Mouse (Mus musculus) neural tube, embryonic 12.5 days (tissue): Measurements from ENCODE around the gene Cfl1. TPM values are rescaled to one million over a fixed set of nuclear protein-coding genes. Genes with fewer than 3 reads are reported as not detected.

Source experiments
- ATAC-seq: fragments of 200-750 bp; cut with Nextera tagmentation; 2 replicates; pipeline ENCODE4 v1.8.0; 2017; ENCODE audit warnings: low read depth, mild to moderate bottlenecking, moderate TSS enrichment, moderate library complexity; ENCODE audit not compliant: low FRiP score
- H3K27ac ChIP-seq: fragments of 300-500 bp; sonication (generic); 2 replicates; pipeline ENCODE4 v1.5.1; 2016
- H3K27me3 ChIP-seq: fragments of 300-500 bp; sonication (generic); replicated peaks from 2 replicates; pipeline ENCODE4 v1.6.1; 2016; ENCODE audit warnings: mild to moderate bottlenecking
- H3K36me3 ChIP-seq: fragments of 300-500 bp; sonication (generic); 2 replicates; pipeline ENCODE4 v1.6.1; 2016; ENCODE audit warnings: mild to moderate bottlenecking
- H3K4me1 ChIP-seq: fragments of 300-500 bp; sonication (generic); 2 replicates; pipeline ENCODE4 v1.6.1; 2016
- H3K4me2 ChIP-seq: fragments of 300-500 bp; sonication (generic); replicated peaks from 2 replicates; pipeline ENCODE4 v1.6.1; 2016; ENCODE audit warnings: mild to moderate bottlenecking
- H3K4me3 ChIP-seq: fragments of 300-500 bp; sonication (generic); 2 replicates; pipeline ENCODE4 v1.5.1; 2016
- H3K9ac ChIP-seq: fragments of 300-500 bp; sonication (generic); 2 replicates; pipeline ENCODE4 v1.6.1; 2016; ENCODE audit warnings: mild to moderate bottlenecking
- H3K9me3 ChIP-seq: fragments of 300-500 bp; sonication (generic); 2 replicates; pipeline ENCODE4 v1.6.1; 2016; ENCODE audit warnings: mild to moderate bottlenecking
- WGBS: fragments of 180-500 bp; shearing (Covaris S2); methylation state at CpG from one replicate; pipeline ENCODE4 v1.1.7; 2016; 5-methylcytosine and 5-hydroxymethylcytosine counted together
- polyA plus RNA-seq: library from polyadenylated mRNA; unstranded; fragments of >200 nt; fragmentation: Nextera tagmentation; extraction: Ambion mirVana; gene quantifications from 2 replicates; pipeline ENCODE4 v1.2.1, GENCODE M21; 2016

The Cfl1 gene
- polyA plus RNA-seq, 1 experiment from 2014 or later: 3,361 TPM

- Histone ChIP-seq H3K4me3 (no peak overlapping the region), H3K36me3 (peaks cover 61% of the 10 kb centered on the region), H3K9ac (no peak overlapping the region), H3K4me1 (peaks cover 13% of the 10 kb centered on the region), H3K27ac (no peak overlapping the region), H3K27me3 (no peaks in the 10 kb centered on the region), H3K9me3 (no peaks in the 10 kb centered on the region), H3K4me2 (no peak overlapping the region)
- WGBS: 83% methylated on average over 12 of the region's 12 CpGs
- ATAC-seq: no peak
Observed at GRCm38 (mm10) chr19:5495353-5496051, 5.2 kb downstream of the Cfl1 start.

GRCm38 (mm10) chr19:5496052-5496370 is 5.8 kb downstream of the Cfl1 start:
- Histone ChIP-seq H3K4me3 (no peak overlapping the region), H3K27me3 (no peaks in the 10 kb centered on the region), H3K4me1 (peaks cover 13% of the 10 kb centered on the region), H3K27ac (no peak overlapping the region), H3K9ac (no peak overlapping the region), H3K9me3 (no peaks in the 10 kb centered on the region), H3K4me2 (no peak overlapping the region), H3K36me3 (peaks cover 61% of the 10 kb centered on the region)
- WGBS: 85% methylated on average over 16 of the region's 16 CpGs
- ATAC-seq: no peak

GRCm38 (mm10) chr19:5500330-5500875 is 10.1 kb downstream of the Cfl1 start:
- Histone ChIP-seq H3K36me3 (peaks cover 30% of the 10 kb centered on the region), H3K27ac (no peak overlapping the region), H3K4me1 (no peaks in the 10 kb centered on the region), H3K27me3 (no peaks in the 10 kb centered on the region), H3K4me3 (no peak overlapping the region), H3K9me3 (no peaks in the 10 kb centered on the region), H3K9ac (no peak overlapping the region), H3K4me2 (no peak overlapping the region)
- 92% methylated on average over 2 of the region's 2 CpGs for WGBS
- ATAC-seq: no peak

GRCm38 (mm10) chr19:5503687-5504086 is 13.4 kb downstream of the Cfl1 start, which contains the start of gene 1700020D05Rik:
Gene 1700020D05Rik (minus strand): TSS chr19:5503787.
- H3K4me1 ChIP-seq: no peaks in the 10 kb centered on the region
- no peak within 1 kb of the TSS for H3K4me2 ChIP-seq
- no peak within 1 kb of the TSS for H3K27ac ChIP-seq
- H3K4me3 ChIP-seq: no peak within 1 kb of the TSS
- H3K9ac ChIP-seq: no peak within 1 kb of the TSS
- H3K27me3 ChIP-seq: no peaks in the 10 kb centered on the region
- no peaks in the 10 kb centered on the region for H3K36me3 ChIP-seq
- H3K9me3 ChIP-seq: no peaks in the 10 kb centered on the region
- no peak for ATAC-seq
- 55% methylated on average over 17 of the region's 17 CpGs for WGBS

- WGBS: 2% methylated on average over 46 of the region's 47 CpGs
- H3K27me3 ChIP-seq: no peaks in the 10 kb centered on the region
- peak within 1 kb of the TSS; percentile 74 for H3K4me2 ChIP-seq
- H3K9me3 ChIP-seq: no peaks in the 10 kb centered on the region
- 0 out of 2 replicates have a peak within 1 kb of the TSS, but pooled peaks have one; percentile 6 for H3K27ac ChIP-seq
- H3K4me1 ChIP-seq: peaks cover 13% of the 10 kb centered on the region; the same call in 1 of the 2 replicates
- peak within 1 kb of the TSS; percentile 53 for H3K9ac ChIP-seq
- peak within 1 kb of the TSS; percentile 47 for H3K4me3 ChIP-seq
- peak; percentile 99 for ATAC-seq
- no peaks in the 10 kb centered on the region for H3K36me3 ChIP-seq
Observed at GRCm38 (mm10) chr19:5510031-5511026, 20.1 kb downstream of the Cfl1 start, which contains the start of gene Snx32. Gene Snx32 (minus strand): TSS chr19:5510538.

GRCm38 (mm10) chr19:5511074-5511632 is 20.9 kb downstream of the Cfl1 start:
- no peaks in the 10 kb centered on the region for H3K36me3 ChIP-seq
- peak overlapping the region; percentile 74 for H3K4me2 ChIP-seq
- no peaks in the 10 kb centered on the region for H3K27me3 ChIP-seq
- WGBS: 50% methylated on average over 14 of the region's 15 CpGs
- H3K9ac ChIP-seq: peak overlapping the region; percentile 47
- ATAC-seq: 0 out of 2 replicates have a peak, but pooled peaks have one; percentile 3
- no peaks in the 10 kb centered on the region for H3K9me3 ChIP-seq
- no peak overlapping the region for H3K27ac ChIP-seq
- H3K4me3 ChIP-seq: peak overlapping the region; percentile 47
- peaks cover 13% of the 10 kb centered on the region; the same call in 1 of the 2 replicates for H3K4me1 ChIP-seq

GRCm38 (mm10) chr19:5512091-5513004 is 22.1 kb downstream of the Cfl1 start:
- no peaks in the 10 kb centered on the region for H3K36me3 ChIP-seq
- ATAC-seq: no peak
- H3K27me3 ChIP-seq: no peaks in the 10 kb centered on the region
- H3K9ac ChIP-seq: no peak overlapping the region
- H3K4me1 ChIP-seq: peaks cover 13% of the 10 kb centered on the region; the same call in 1 of the 2 replicates
- H3K27ac ChIP-seq: no peak overlapping the region
- H3K4me3 ChIP-seq: no peak overlapping the region
- 83% methylated on average over 12 of the region's 12 CpGs for WGBS
- H3K9me3 ChIP-seq: no peaks in the 10 kb centered on the region
- no peak overlapping the region for H3K4me2 ChIP-seq

- WGBS: 88% methylated on average over 3 of the region's 3 CpGs
- Histone ChIP-seq H3K36me3 (no peaks in the 10 kb centered on the region), H3K27ac (no peak overlapping the region), H3K27me3 (no peaks in the 10 kb centered on the region), H3K4me2 (no peak overlapping the region), H3K4me3 (no peak overlapping the region), H3K9ac (no peak overlapping the region), H3K9me3 (no peaks in the 10 kb centered on the region), H3K4me1 (peaks cover 13% of the 10 kb centered on the region; the same call in 1 of the 2 replicates)
- ATAC-seq: no peak
Observed at GRCm38 (mm10) chr19:5513005-5513349, 22.7 kb downstream of the Cfl1 start.

GRCm38 (mm10) chr19:5515840-5516777 is 25.9 kb downstream of the Cfl1 start:
- Histone ChIP-seq H3K9me3 (no peaks in the 10 kb centered on the region), H3K36me3 (no peaks in the 10 kb centered on the region), H3K4me1 (peaks cover 2% of the 10 kb centered on the region; the same call in 1 of the 2 replicates), H3K27me3 (no peaks in the 10 kb centered on the region), H3K4me2 (no peak overlapping the region), H3K27ac (no peak overlapping the region), H3K9ac (no peak overlapping the region), H3K4me3 (no peak overlapping the region)
- ATAC-seq: no peak
- WGBS: 69% methylated on average over 7 of the region's 7 CpGs

GRCm38 (mm10) chr19:5516906-5517505 is 26.8 kb downstream of the Cfl1 start:
- Histone ChIP-seq H3K27me3 (no peaks in the 10 kb centered on the region), H3K9ac (no peak overlapping the region), H3K4me2 (no peak overlapping the region), H3K9me3 (no peaks in the 10 kb centered on the region), H3K4me3 (no peak overlapping the region), H3K27ac (no peak overlapping the region), H3K36me3 (no peaks in the 10 kb centered on the region), H3K4me1 (no peaks in the 10 kb centered on the region; the same call in 1 of the 2 replicates)
- ATAC-seq: no peak
- 77% methylated on average over 8 of the region's 8 CpGs for WGBS
